In the genomic region with DNA sequence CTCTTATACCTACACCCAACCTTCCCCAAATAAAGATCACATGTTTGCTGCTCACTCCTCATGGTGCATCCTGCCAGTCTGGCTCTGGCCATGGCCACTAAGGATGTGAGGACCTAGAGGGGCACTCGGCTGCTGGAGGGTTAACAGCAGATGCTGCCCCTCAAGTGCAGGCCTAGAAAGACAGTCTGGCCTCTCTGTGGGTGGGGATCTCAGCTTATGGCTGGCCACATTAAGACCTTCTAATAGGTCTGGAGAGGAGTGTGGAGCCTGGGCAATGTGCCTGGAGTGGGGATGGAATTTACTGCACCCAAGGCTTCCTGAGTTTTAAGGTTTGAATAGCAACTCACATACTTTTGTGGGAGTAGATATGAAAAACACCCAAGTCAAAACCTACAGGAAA, we compare ENCODE assay signal across 9 mouse cellular contexts.
A peak's percentile ranks its signal among the peaks of the same experiment; 100 is the strongest.
DNase-seq lines count a peak whose midpoint lies in the region; ATAC-seq lines count a peak whose summit lies in the region.
"Had no signal": no experiment of that assay in that cellular context is flagged by ENCODE, and none has a peak within 500 bp of the region (broad histone marks: within the 10 kb centered on the region; RNA-seq: fewer than 3 reads in every experiment).

No protein-coding gene starts in this region.

- no peak for ATAC-seq in monocyte, adult 5-6 weeks (replicated peaks; ENCODE audit: insufficient number of reproducible peaks, low FRiP score, low TSS enrichment, poor library complexity, severe bottlenecking)

- peak; percentile 41 for DNase-seq in heart, postnatal 4 days
- no peak for DNase-seq in heart, adult 11 months
- DNase-seq in ovary, postnatal 14 days (ENCODE audit: low spot score), result peak; percentile 22
- no peak for DNase-seq in ovary, adult 18-20 months (ENCODE audit: low spot score)
- DNase-seq in cerebellum, postnatal 10 days, result peak; percentile 96 to 97
- peak; percentile 77 for DNase-seq in retina, postnatal 1 day
- DNase-seq in spleen, postnatal 4 days (ENCODE audit: low spot score in 2 of 2), result no peak
- DNase-seq: spleen, adult 18-20 months had no signal

Comparison
In these comparisons a context has a peak if more than half of its experiments do, and no peak if none do; other contexts are left out.
1. DNase-seq: peak in heart, postnatal 4 days (single experiment), ovary, postnatal 14 days (single experiment), cerebellum, postnatal 10 days (2 of 2) and retina, postnatal 1 day (single experiment); none in heart, adult 11 months (single experiment), ovary, adult 18-20 months (single experiment) and spleen, postnatal 4 days (0 of 2).